Mouse (Mus musculus) heart, embryonic 11.5 days (tissue): ENCODE measurements around the gene Btbd9. TPM values are rescaled to one million over a fixed set of nuclear protein-coding genes. Genes with fewer than 3 reads are reported as not detected.
A peak's percentile ranks its signal among the peaks of the same experiment; 100 is the strongest.

Source experiments
- ATAC-seq: fragments of 200-750 bp; cut with Nextera tagmentation; replicated peaks from 2 replicates; pipeline ENCODE4 v1.8.0; 2017; ENCODE audit warnings: moderate library complexity; ENCODE audit not compliant: insufficient number of reproducible peaks, low FRiP score, low TSS enrichment
- H3K27ac ChIP-seq: fragments of 300-500 bp; sonication (generic); 2 replicates; pipeline ENCODE4 v1.5.1; 2014; ENCODE audit warnings: mild to moderate bottlenecking, low read depth, low read length
- H3K27me3 ChIP-seq: fragments of 300-500 bp; sonication (generic); 2 replicates; pipeline ENCODE4 v1.6.1; 2014; ENCODE audit warnings: mild to moderate bottlenecking, low read length, mixed read lengths; ENCODE audit not compliant: control insufficient read depth, insufficient read depth
- H3K36me3 ChIP-seq: fragments of 300-500 bp; sonication (generic); 2 replicates; pipeline ENCODE4 v1.6.1; 2014; ENCODE audit warnings: mild to moderate bottlenecking, low read length, moderate library complexity, mixed read lengths; ENCODE audit not compliant: control insufficient read depth, insufficient read depth
- H3K4me1 ChIP-seq: fragments of 300-500 bp; sonication (generic); 2 replicates; pipeline ENCODE4 v1.6.1; 2014; ENCODE audit warnings: low read length; ENCODE audit not compliant: control insufficient read depth, insufficient read depth
- H3K4me2 ChIP-seq: fragments of 300-500 bp; sonication (generic); 2 replicates; pipeline ENCODE4 v1.6.1; 2014; ENCODE audit warnings: mild to moderate bottlenecking, moderate library complexity
- H3K4me3 ChIP-seq: fragments of 300-500 bp; sonication (generic); 2 replicates; pipeline ENCODE4 v1.5.1; 2014; ENCODE audit warnings: low read depth, low read length
- H3K9ac ChIP-seq: fragments of 300-500 bp; sonication (generic); 2 replicates; pipeline ENCODE4 v1.6.1; 2014; ENCODE audit warnings: mild to moderate bottlenecking, low read depth, low read length, moderate library complexity
- H3K9me3 ChIP-seq: fragments of 300-500 bp; sonication (generic); replicated peaks from 2 replicates; pipeline ENCODE4 v1.6.1; 2016; ENCODE audit warnings: low read length; ENCODE audit not compliant: control insufficient read depth
- WGBS: fragments of 180-500 bp; shearing (Covaris S2); extraction: QIAGEN DNeasy Blood & Tissue Kit; methylation state at CpG from one replicate; pipeline ENCODE4 v1.1.7; 2014; ENCODE audit not compliant: insufficient replicate concordance; 5-methylcytosine and 5-hydroxymethylcytosine counted together
- polyA plus RNA-seq: library from polyadenylated mRNA; unstranded; fragments of >200 nt; fragmentation: Nextera tagmentation; extraction: Ambion mirVana; gene quantifications from 2 replicates; pipeline ENCODE4 v1.2.1, GENCODE M21; 2014

Gene Btbd9
- polyA plus RNA-seq, 1 experiment from 2014 or later = 41.9 TPM

GRCm38 (mm10) chr17:30194091-30194490 lies 382.2 kb downstream of the Btbd9 start:
- ATAC-seq = no peak
- Histone ChIP-seq H3K9ac (no peak overlapping the region), H3K27ac (peak overlapping the region; percentile 46; the same call in 1 of the 2 replicates), H3K36me3 (no peaks in the 10 kb centered on the region), H3K4me1 (peaks cover 92% of the 10 kb centered on the region), H3K4me2 (no peak overlapping the region), H3K9me3 (no peaks in the 10 kb centered on the region), H3K4me3 (no peak overlapping the region), H3K27me3 (no peaks in the 10 kb centered on the region)
- WGBS = 39% methylated on average over 3 of the region's 3 CpGs

- Histone ChIP-seq H3K27me3 (no peaks in the 10 kb centered on the region), H3K4me1 (peaks cover 88% of the 10 kb centered on the region), H3K4me2 (no peak overlapping the region), H3K9me3 (no peaks in the 10 kb centered on the region), H3K36me3 (no peaks in the 10 kb centered on the region), H3K9ac (no peak overlapping the region), H3K27ac (no peak overlapping the region), H3K4me3 (no peak overlapping the region)
- 39% methylated on average over 2 of the region's 2 CpGs for WGBS
- no peak for ATAC-seq
Measured at GRCm38 (mm10) chr17:30193615-30194014, 382.7 kb downstream of the Btbd9 start.

- Histone ChIP-seq H3K9me3 (no peaks in the 10 kb centered on the region), H3K36me3 (no peaks in the 10 kb centered on the region), H3K4me3 (no peak overlapping the region), H3K27ac (no peak overlapping the region), H3K9ac (no peak overlapping the region), H3K27me3 (no peaks in the 10 kb centered on the region), H3K4me2 (no peak overlapping the region), H3K4me1 (peaks cover 88% of the 10 kb centered on the region)
- 83% methylated on average over 26 of the region's 26 CpGs for WGBS
- ATAC-seq = no peak
Measured at GRCm38 (mm10) chr17:30192416-30193005, 383.8 kb downstream of the Btbd9 start.

GRCm38 (mm10) chr17:30191097-30191640 lies 385.1 kb downstream of the Btbd9 start:
- H3K9ac ChIP-seq = no peak overlapping the region
- no peak overlapping the region for H3K4me3 ChIP-seq
- 73% methylated on average over 11 of the region's 11 CpGs for WGBS
- H3K27me3 ChIP-seq = no peaks in the 10 kb centered on the region
- no peak for ATAC-seq
- no peaks in the 10 kb centered on the region for H3K9me3 ChIP-seq
- H3K27ac ChIP-seq = no peak overlapping the region
- no peaks in the 10 kb centered on the region for H3K36me3 ChIP-seq
- no peak overlapping the region for H3K4me2 ChIP-seq
- peaks cover 83% of the 10 kb centered on the region for H3K4me1 ChIP-seq

GRCm38 (mm10) chr17:30188031-30188981 lies 388.0 kb downstream of the Btbd9 start:
- peak overlapping the region; percentile 44; the same call in 1 of the 2 replicates for H3K9ac ChIP-seq
- H3K4me2 ChIP-seq = peak overlapping the region; percentile 46
- peaks cover 56% of the 10 kb centered on the region for H3K4me1 ChIP-seq
- WGBS = 26% methylated on average over 20 of the region's 20 CpGs
- peak overlapping the region; percentile 84 for H3K27ac ChIP-seq
- no peaks in the 10 kb centered on the region for H3K9me3 ChIP-seq
- H3K27me3 ChIP-seq = no peaks in the 10 kb centered on the region
- no peak overlapping the region for H3K4me3 ChIP-seq
- ATAC-seq = 0 out of 2 replicates have a peak, but pooled peaks have one; percentile 52
- H3K36me3 ChIP-seq = no peaks in the 10 kb centered on the region; the same call in 1 of the 2 replicates

- Histone ChIP-seq H3K9me3 (no peaks in the 10 kb centered on the region), H3K4me3 (no peak overlapping the region), H3K27ac (peak overlapping the region; percentile 84), H3K27me3 (no peaks in the 10 kb centered on the region), H3K4me1 (peaks cover 48% of the 10 kb centered on the region), H3K4me2 (peak overlapping the region; percentile 46), H3K36me3 (no peaks in the 10 kb centered on the region; the same call in 1 of the 2 replicates), H3K9ac (peak overlapping the region; percentile 44; the same call in 1 of the 2 replicates)
- no peak for ATAC-seq
- 16% methylated on average over 5 of the region's 5 CpGs for WGBS
Measured at GRCm38 (mm10) chr17:30187581-30187980, 388.7 kb downstream of the Btbd9 start.

- H3K4me2 ChIP-seq = no peak overlapping the region
- ATAC-seq = no peak
- no peak overlapping the region for H3K9ac ChIP-seq
- no peak overlapping the region for H3K4me3 ChIP-seq
- H3K9me3 ChIP-seq = no peaks in the 10 kb centered on the region
- no peaks in the 10 kb centered on the region; the same call in 1 of the 2 replicates for H3K36me3 ChIP-seq
- no peak overlapping the region; the same call in 1 of the 2 replicates for H3K27ac ChIP-seq
- 83% methylated on average over 6 of the region's 6 CpGs for WGBS
- H3K4me1 ChIP-seq = peaks cover 46% of the 10 kb centered on the region
- H3K27me3 ChIP-seq = no peaks in the 10 kb centered on the region
Measured at GRCm38 (mm10) chr17:30187154-30187553, 389.1 kb downstream of the Btbd9 start.

GRCm38 (mm10) chr17:30183561-30183960 lies 392.7 kb downstream of the Btbd9 start:
- Histone ChIP-seq H3K4me3 (no peak overlapping the region), H3K4me2 (no peak overlapping the region), H3K27me3 (no peaks in the 10 kb centered on the region), H3K27ac (no peak overlapping the region), H3K4me1 (peaks cover 18% of the 10 kb centered on the region), H3K9ac (no peak overlapping the region), H3K9me3 (no peaks in the 10 kb centered on the region), H3K36me3 (no peaks in the 10 kb centered on the region; the same call in 1 of the 2 replicates)
- no peak for ATAC-seq
- 91% methylated on average over 6 of the region's 6 CpGs for WGBS
